Mouse (Mus musculus) hematopoietic stem cell, adult 5-6 weeks (primary cell): ENCODE measurements around the gene Fam205a1. TPM values are rescaled to one million over a fixed set of nuclear protein-coding genes. Genes with fewer than 3 reads are reported as not detected.
"Not testable (repeated sequence)": the region's sequence is repeated elsewhere in the genome, so short reads cannot be mapped to it uniquely, and the experiment has no call there.

Experiments
- ATAC-seq, 2 experiments: fragments of 125-278 bp in 1 of 2; replicated peaks in 1 of 2; 2 replicates each; pipeline ENCODE4 v1.8.0; 2016 to 2017; ENCODE audit warnings: inconsistent platforms in 2 of 2, mild to moderate bottlenecking in 2 of 2, moderate number of reproducible peaks in 2 of 2, low read depth in 1 of 2, moderate TSS enrichment in 1 of 2; ENCODE audit not compliant: low FRiP score in 2 of 2, poor library complexity in 2 of 2, severe bottlenecking in 2 of 2, insufficient read depth in 1 of 2, low TSS enrichment in 1 of 2
- total RNA-seq: library from RNA; stranded (forward); fragments of 172-1452, 232-1000 nt; gene quantifications from 2 replicates; pipeline ENCODE4 v1.2.3, GENCODE M21; 2017

Fam205a1 gene
- total RNA-seq, 1 experiment from 2014 or later, result not detected

DNA sequence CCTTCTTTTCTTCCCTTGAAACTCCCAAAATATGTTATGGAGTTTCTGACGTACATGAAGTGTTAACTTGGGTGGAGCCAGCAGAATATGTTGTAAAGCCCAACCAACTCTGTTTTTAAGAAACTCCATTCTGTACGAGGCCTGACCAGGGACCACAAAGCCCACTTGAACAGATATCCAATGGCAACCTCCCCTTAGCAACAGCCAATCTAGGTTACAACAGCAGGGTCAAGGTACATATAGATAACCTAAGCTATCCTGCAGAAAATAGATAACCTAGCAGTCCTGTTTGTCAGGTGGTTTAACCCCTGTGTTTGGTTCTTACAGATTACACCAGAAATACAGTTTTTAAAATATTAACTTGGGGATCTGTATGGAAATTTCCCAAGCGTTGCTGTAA is 13.7 kb upstream of the Fam205a1 start:
- ATAC-seq, result no peak

- not testable (repeated sequence) for ATAC-seq
Observed at GRCm38 (mm10) chr4:42863487-42863886, 9.8 kb upstream of the Fam205a1 start.

DNA sequence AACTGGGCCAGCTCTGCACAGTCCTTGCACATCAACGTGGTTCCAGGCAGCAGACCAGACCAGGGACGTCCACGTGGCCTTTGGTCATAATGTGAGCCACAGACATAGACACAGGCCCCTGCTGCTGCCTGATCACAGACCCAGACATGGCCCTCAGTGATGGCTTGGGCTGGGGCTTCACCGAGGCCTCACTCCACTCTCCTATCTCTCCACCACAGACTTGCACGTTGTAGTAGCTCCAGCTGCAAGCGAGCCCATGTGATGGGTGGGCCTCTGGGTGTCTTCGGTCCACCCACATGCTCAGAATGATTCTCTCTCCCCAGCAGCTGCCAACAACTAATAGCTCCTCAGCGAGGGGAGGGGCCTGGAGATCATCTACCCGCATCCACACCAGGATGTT is 6.8 kb upstream of the Fam205a1 start:
- ATAC-seq, result not testable (repeated sequence)

DNA sequence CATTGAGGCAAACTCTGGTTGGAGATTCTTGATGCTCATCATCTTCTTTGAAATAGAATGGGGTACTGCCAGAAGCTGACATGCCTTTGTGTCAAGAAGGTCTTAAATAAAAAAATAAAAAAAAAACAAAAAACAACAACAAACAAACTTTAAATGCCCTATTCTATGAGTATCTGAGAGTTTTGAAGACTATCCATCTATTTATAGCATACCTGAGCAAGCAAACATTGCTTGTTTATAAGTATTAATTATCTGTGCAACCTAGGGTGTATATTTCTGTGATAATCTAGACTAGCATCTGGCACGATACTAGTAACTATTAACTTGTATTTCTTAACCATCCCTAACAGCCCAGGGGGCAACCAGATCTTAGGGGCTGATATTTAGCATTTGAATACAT is 3.0 kb upstream of the Fam205a1 start, which contains the start of gene Gm12394:
Gene Gm12394 (minus strand): TSS at position 101 of the 400 bp plus-strand sequence.
- not testable (repeated sequence) for ATAC-seq

Other genes with a start within 250 kb of the Fam205a1 start
- not detected in 2 replicates for gene Gm10591, start 241.7 kb downstream of the Fam205a1 start, total RNA-seq
- 0.88 TPM in 1 of 2 replicates, not detected in the other for gene Gm2564, start 224.2 kb downstream of the Fam205a1 start, total RNA-seq
- not detected in 2 replicates for gene Ccl27b, start 198.6 kb downstream of the Fam205a1 start, total RNA-seq
- gene Il11ra2, start 192.0 kb downstream of the Fam205a1 start, total RNA-seq, result not detected in 2 replicates
- gene 4930578G10Rik, start 118.3 kb downstream of the Fam205a1 start, total RNA-seq, result not detected in 2 replicates
- gene Ccl19, start 97.3 kb downstream of the Fam205a1 start, total RNA-seq, result not detected in 2 replicates
- gene Ccl21a, start 79.9 kb downstream of the Fam205a1 start, total RNA-seq, result not detected in 2 replicates
- not detected in 2 replicates for gene Gm12394, start 2.9 kb upstream of the Fam205a1 start, total RNA-seq
- gene Fam205c, start 20.3 kb upstream of the Fam205a1 start, total RNA-seq, result not detected in 2 replicates
- not detected in 2 replicates for gene Phf24, start 62.8 kb upstream of the Fam205a1 start, total RNA-seq
- 0.65 and 1.3 TPM in 2 replicates for gene Dnajb5, start 95.9 kb upstream of the Fam205a1 start, total RNA-seq
- gene 1700022I11Rik, start 115.7 kb upstream of the Fam205a1 start, total RNA-seq, result 2.6 TPM in 1 of 2 replicates, not detected in the other
- gene Vcp, start 146.6 kb upstream of the Fam205a1 start, total RNA-seq, result 275 and 278 TPM in 2 replicates
- gene Fancg, start 156.6 kb upstream of the Fam205a1 start, total RNA-seq, result 13.8 and 25.6 TPM in 2 replicates
- 5.9 and 11.4 TPM in 2 replicates for gene Pigo, start 171.9 kb upstream of the Fam205a1 start, total RNA-seq
- 94.2 and 140 TPM in 2 replicates for gene Stoml2, start 177.8 kb upstream of the Fam205a1 start, total RNA-seq
- gene Fam214b, start 192.3 kb upstream of the Fam205a1 start, total RNA-seq, result 2.3 and 6.2 TPM in 2 replicates
- 5.0 and 7.6 TPM in 2 replicates for gene Unc13b, start 205.1 kb upstream of the Fam205a1 start, total RNA-seq